Mouse (Mus musculus) limb, embryonic 11.5 days (tissue): ENCODE measurements around the gene Prkab1. TPM values are rescaled to one million over a fixed set of nuclear protein-coding genes. Genes with fewer than 3 reads are reported as not detected.

ENCODE experiments used
- ATAC-seq: fragments of 200-750 bp; cut with Nextera tagmentation; 2 replicates; pipeline ENCODE4 v1.8.0; 2017; ENCODE audit warnings: low read depth; ENCODE audit not compliant: insufficient number of reproducible peaks, low FRiP score, low TSS enrichment
- DNase-seq: peaks from one replicate; pipeline ENCODE4 v3.0.0-alpha.2; 2015; ENCODE audit warnings: low spot score
- H3K27ac ChIP-seq: fragments of 300-500 bp; sonication (generic); replicated peaks from 2 replicates; pipeline ENCODE4 v1.5.1; 2014; ENCODE audit warnings: low read depth, mild to moderate bottlenecking, low read length
- H3K27me3 ChIP-seq: fragments of 300-500 bp; sonication (generic); 2 replicates; pipeline ENCODE4 v1.6.1; 2014; ENCODE audit warnings: mild to moderate bottlenecking, low read length, mixed read lengths; ENCODE audit not compliant: control insufficient read depth, insufficient read depth
- H3K36me3 ChIP-seq: fragments of 300-500 bp; sonication (generic); 2 replicates; pipeline ENCODE4 v1.6.1; 2014; ENCODE audit warnings: mild to moderate bottlenecking, low read length, moderate library complexity, mixed read lengths; ENCODE audit not compliant: control insufficient read depth, insufficient read depth
- H3K4me1 ChIP-seq: fragments of 300-500 bp; sonication (generic); 2 replicates; pipeline ENCODE4 v1.6.1; 2014; ENCODE audit warnings: low read length, mixed read lengths; ENCODE audit not compliant: control insufficient read depth, insufficient read depth
- H3K4me2 ChIP-seq: fragments of 300-500 bp; sonication (generic); 2 replicates; pipeline ENCODE4 v1.6.1; 2014; ENCODE audit warnings: low read depth, mild to moderate bottlenecking, moderate library complexity; ENCODE audit not compliant: severe bottlenecking
- H3K4me3 ChIP-seq: fragments of 300-500 bp; sonication (generic); 2 replicates; pipeline ENCODE4 v1.5.1; 2014; ENCODE audit warnings: low read depth, low read length
- H3K9ac ChIP-seq: fragments of 300-500 bp; sonication (generic); 2 replicates; pipeline ENCODE4 v1.6.1; 2014; ENCODE audit warnings: mild to moderate bottlenecking, low read length
- H3K9me3 ChIP-seq: fragments of 300-500 bp; sonication (generic); 2 replicates; pipeline ENCODE4 v1.6.1; 2016; ENCODE audit warnings: low read length; ENCODE audit not compliant: control insufficient read depth
- WGBS: fragments of 180-500 bp; shearing (Covaris S2); extraction: QIAGEN DNeasy Blood & Tissue Kit; methylation state at CpG from one replicate; pipeline ENCODE4 v1.1.7; 2014; 5-methylcytosine and 5-hydroxymethylcytosine counted together
- polyA plus RNA-seq: library from polyadenylated mRNA; unstranded; fragments of >200 nt; fragmentation: Nextera tagmentation; extraction: Ambion mirVana; gene quantifications from 2 replicates; pipeline ENCODE4 v1.2.1, GENCODE M21; 2014

Prkab1 gene
- polyA plus RNA-seq, 1 experiment from 2014 or later, result 67.1 TPM

DNA sequence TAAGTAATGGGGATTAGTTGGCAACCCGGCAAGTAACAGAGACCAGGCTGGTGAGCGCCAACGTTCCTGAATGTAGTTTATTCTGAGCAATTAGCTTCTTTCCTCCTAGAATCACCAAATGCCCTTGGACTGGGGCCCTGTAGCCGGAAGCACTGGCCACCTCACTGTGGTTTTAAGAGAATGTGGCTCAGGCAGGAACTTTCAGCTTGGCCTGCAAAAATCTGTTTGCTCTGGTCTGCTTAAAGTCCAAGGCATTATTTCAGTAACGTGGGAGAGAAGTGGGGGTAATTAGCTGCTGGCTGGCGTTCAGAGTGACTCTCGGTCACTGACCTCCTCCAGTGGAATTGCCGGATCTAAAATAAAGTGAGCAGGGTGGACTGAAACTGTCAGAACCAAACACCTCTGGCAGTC is 1.1 kb downstream of the Prkab1 start:
- peak overlapping the region; percentile 79 for H3K4me3 ChIP-seq
- WGBS, result 15% methylated on average over 8 of the region's 8 CpGs
- H3K9ac ChIP-seq, result peak overlapping the region; percentile 89; the same call in 1 of the 2 replicates
- H3K36me3 ChIP-seq, result peaks cover 13% of the 10 kb centered on the region; the same call in 1 of the 2 replicates
- H3K27ac ChIP-seq, result no peak overlapping the region
- ATAC-seq (no peak), DNase-seq (no peak)
- H3K9me3 ChIP-seq, result no peaks in the 10 kb centered on the region
- 0 out of 2 replicates have a peak, but pooled peaks cover 5% of the 10 kb centered on the region for H3K4me1 ChIP-seq
- peak overlapping the region; percentile 60 for H3K4me2 ChIP-seq
- H3K27me3 ChIP-seq, result no peaks in the 10 kb centered on the region

DNA sequence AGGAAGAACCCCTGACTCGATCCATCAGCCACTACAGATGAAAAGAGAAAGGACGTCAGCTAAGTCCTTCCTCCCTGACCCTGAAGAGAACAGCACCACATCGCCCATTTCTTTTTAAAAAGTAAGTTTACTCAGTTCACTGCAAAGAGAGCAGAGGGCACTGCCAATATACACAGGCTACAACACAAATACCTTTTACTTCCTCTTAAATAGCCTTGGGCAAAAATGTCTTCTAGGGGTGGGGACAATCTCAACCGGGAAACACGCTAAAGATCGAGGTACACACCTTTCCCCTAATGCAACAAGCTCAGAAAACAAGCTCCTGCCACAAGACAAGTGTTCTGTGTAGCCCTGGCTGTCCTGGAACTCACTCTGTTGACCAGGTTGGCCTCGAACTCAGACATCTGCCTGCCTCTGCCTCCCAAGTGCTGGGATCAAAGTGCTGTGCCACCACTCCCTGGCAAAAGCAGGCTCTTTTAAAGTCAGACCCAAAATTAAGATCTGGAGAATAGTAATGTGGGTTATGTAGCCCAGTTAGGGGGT is 1.6 kb downstream of the Prkab1 start:
- Histone ChIP-seq H3K27me3 (no peaks in the 10 kb centered on the region), H3K9me3 (no peaks in the 10 kb centered on the region), H3K9ac (no peak overlapping the region), H3K4me1 (0 out of 2 replicates have a peak, but pooled peaks cover 5% of the 10 kb centered on the region), H3K27ac (no peak overlapping the region), H3K36me3 (peaks cover 18% of the 10 kb centered on the region), H3K4me3 (peak overlapping the region; percentile 79), H3K4me2 (peak overlapping the region; percentile 60)
- ATAC-seq (no peak), DNase-seq (no peak)
- 92% methylated on average over 7 of the region's 7 CpGs for WGBS

- Histone ChIP-seq H3K9me3 (no peaks in the 10 kb centered on the region), H3K4me3 (no peak overlapping the region), H3K27ac (no peak overlapping the region), H3K36me3 (peaks cover 20% of the 10 kb centered on the region), H3K9ac (no peak overlapping the region), H3K27me3 (no peaks in the 10 kb centered on the region), H3K4me1 (0 out of 2 replicates have a peak, but pooled peaks cover 5% of the 10 kb centered on the region), H3K4me2 (0 out of 2 replicates have a peak overlapping the region, but pooled peaks have one; percentile 1)
- ATAC-seq (no peak), DNase-seq (no peak)
- WGBS, result 94% methylated on average over 12 of the region's 12 CpGs
Measured at GRCm38 (mm10) chr5:116022131-116022530, 2.2 kb downstream of the Prkab1 start.

GRCm38 (mm10) chr5:116021552-116021951 is 2.8 kb downstream of the Prkab1 start:
- Histone ChIP-seq H3K4me3 (no peak overlapping the region), H3K27me3 (no peaks in the 10 kb centered on the region), H3K9me3 (no peaks in the 10 kb centered on the region), H3K4me1 (0 out of 2 replicates have a peak, but pooled peaks cover 5% of the 10 kb centered on the region), H3K4me2 (no peak overlapping the region), H3K36me3 (peaks cover 26% of the 10 kb centered on the region), H3K9ac (no peak overlapping the region), H3K27ac (no peak overlapping the region)
- DNase-seq, result no peak
- WGBS, result 91% methylated on average over 14 of the region's 14 CpGs
- ATAC-seq, result no peak

DNA sequence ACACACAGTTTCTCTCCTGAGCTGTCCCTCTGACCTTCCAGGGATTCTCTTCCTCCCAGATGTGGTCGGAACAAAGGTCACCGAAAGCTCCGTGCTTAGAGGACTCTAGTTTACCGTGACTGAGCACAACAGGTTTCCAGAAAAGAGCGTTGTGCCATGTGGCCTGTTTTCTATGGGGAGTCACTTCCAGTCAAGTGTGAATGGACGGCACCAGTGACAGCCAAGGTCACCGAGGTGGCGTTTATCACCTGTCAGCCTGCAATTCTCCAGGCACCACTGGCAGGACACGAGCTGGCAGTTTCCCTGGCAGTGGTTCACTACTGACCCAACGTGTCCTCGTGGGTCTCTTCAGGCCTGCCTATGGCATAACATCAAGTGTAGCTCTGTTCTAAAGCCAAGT is 4.9 kb downstream of the Prkab1 start:
- peaks cover 45% of the 10 kb centered on the region for H3K36me3 ChIP-seq

GRCm38 (mm10) chr5:116018784-116019183 is 5.5 kb downstream of the Prkab1 start:
- Histone ChIP-seq H3K4me1 (0 out of 2 replicates have a peak, but pooled peaks cover 5% of the 10 kb centered on the region), H3K36me3 (peaks cover 48% of the 10 kb centered on the region), H3K27me3 (no peaks in the 10 kb centered on the region), H3K9me3 (no peaks in the 10 kb centered on the region), H3K27ac (no peak overlapping the region), H3K9ac (no peak overlapping the region), H3K4me2 (no peak overlapping the region), H3K4me3 (no peak overlapping the region)
- ATAC-seq, result no peak
- DNase-seq, result no peak
- WGBS, result 91% methylated on average over 6 of the region's 6 CpGs

More for the DNA sequence above, 4.9 kb downstream of the Prkab1 start:
- ATAC-seq (no peak), DNase-seq (no peak)
- H3K4me1 ChIP-seq, result 0 out of 2 replicates have a peak, but pooled peaks cover 5% of the 10 kb centered on the region
- H3K9me3 ChIP-seq, result no peaks in the 10 kb centered on the region
- no peak overlapping the region for H3K9ac ChIP-seq
- 64% methylated on average over 11 of the region's 11 CpGs for WGBS
- no peaks in the 10 kb centered on the region for H3K27me3 ChIP-seq
- H3K27ac ChIP-seq, result no peak overlapping the region
- no peak overlapping the region for H3K4me2 ChIP-seq
- H3K4me3 ChIP-seq, result no peak overlapping the region

- no peaks in the 10 kb centered on the region for H3K9me3 ChIP-seq
- no peak overlapping the region for H3K4me3 ChIP-seq
- H3K4me1 ChIP-seq, result 0 out of 2 replicates have a peak, but pooled peaks cover 4% of the 10 kb centered on the region
- H3K36me3 ChIP-seq, result peaks cover 49% of the 10 kb centered on the region
- H3K27me3 ChIP-seq, result no peaks in the 10 kb centered on the region
- no peak overlapping the region for H3K4me2 ChIP-seq
- DNase-seq, result no peak
- ATAC-seq, result no peak
- H3K9ac ChIP-seq, result no peak overlapping the region
- WGBS, result 86% methylated on average over 9 of the region's 9 CpGs
- no peak overlapping the region for H3K27ac ChIP-seq
Measured at GRCm38 (mm10) chr5:116018196-116018595, 6.1 kb downstream of the Prkab1 start.

DNA sequence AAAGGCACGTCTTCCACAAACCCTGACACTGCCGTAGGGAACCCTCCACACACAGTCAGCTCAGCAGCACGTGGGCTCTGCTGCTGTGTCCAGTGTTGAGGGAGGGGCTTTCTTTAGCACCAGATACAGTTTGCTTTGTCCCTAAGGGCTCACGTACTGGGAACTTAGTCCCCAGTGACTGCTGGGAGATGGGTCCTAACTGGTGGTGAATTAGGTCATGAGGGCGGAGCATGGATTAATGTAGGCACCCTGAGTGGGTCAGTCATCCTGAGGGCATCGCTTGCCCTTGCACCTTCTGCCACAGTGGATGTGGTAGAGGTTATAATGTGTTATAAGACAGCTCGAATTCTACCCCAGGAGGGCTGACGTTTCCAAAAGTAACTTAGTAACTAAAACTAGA is 6.9 kb downstream of the Prkab1 start:
- peaks cover 52% of the 10 kb centered on the region for H3K36me3 ChIP-seq

GRCm38 (mm10) chr5:116016542-116016941 is 7.8 kb downstream of the Prkab1 start:
- Histone ChIP-seq H3K9ac (no peak overlapping the region), H3K27ac (no peak overlapping the region), H3K9me3 (no peaks in the 10 kb centered on the region), H3K36me3 (peaks cover 52% of the 10 kb centered on the region), H3K27me3 (no peaks in the 10 kb centered on the region), H3K4me2 (no peak overlapping the region), H3K4me3 (no peak overlapping the region), H3K4me1 (no peaks in the 10 kb centered on the region)
- 92% methylated on average over 5 of the region's 5 CpGs for WGBS
- ATAC-seq, result no peak
- DNase-seq, result no peak

More for the DNA sequence above, 6.9 kb downstream of the Prkab1 start:
- H3K9ac ChIP-seq, result no peak overlapping the region
- WGBS, result 93% methylated on average over 8 of the region's 8 CpGs
- H3K27me3 ChIP-seq, result no peaks in the 10 kb centered on the region
- no peak for ATAC-seq
- H3K4me1 ChIP-seq, result no peaks in the 10 kb centered on the region
- no peak overlapping the region for H3K4me2 ChIP-seq
- no peak overlapping the region for H3K27ac ChIP-seq
- H3K4me3 ChIP-seq, result no peak overlapping the region
- no peaks in the 10 kb centered on the region for H3K9me3 ChIP-seq
- DNase-seq, result no peak
